Mouse (Mus musculus) hindlimb bud, embryonic 11.5 days (tissue): ENCODE data around the gene Gstm4.
"Not testable (repeated sequence)": the region's sequence is repeated elsewhere in the genome, so short reads cannot be mapped to it uniquely, and the experiment has no call there.

Experiments
- DNase-seq: peaks from one replicate; pipeline ENCODE4 v3.0.0-alpha.2; 2012; ENCODE audit warnings: low read depth, low spot score; ENCODE audit errors: extremely low spot score

Gene Gstm4

DNA sequence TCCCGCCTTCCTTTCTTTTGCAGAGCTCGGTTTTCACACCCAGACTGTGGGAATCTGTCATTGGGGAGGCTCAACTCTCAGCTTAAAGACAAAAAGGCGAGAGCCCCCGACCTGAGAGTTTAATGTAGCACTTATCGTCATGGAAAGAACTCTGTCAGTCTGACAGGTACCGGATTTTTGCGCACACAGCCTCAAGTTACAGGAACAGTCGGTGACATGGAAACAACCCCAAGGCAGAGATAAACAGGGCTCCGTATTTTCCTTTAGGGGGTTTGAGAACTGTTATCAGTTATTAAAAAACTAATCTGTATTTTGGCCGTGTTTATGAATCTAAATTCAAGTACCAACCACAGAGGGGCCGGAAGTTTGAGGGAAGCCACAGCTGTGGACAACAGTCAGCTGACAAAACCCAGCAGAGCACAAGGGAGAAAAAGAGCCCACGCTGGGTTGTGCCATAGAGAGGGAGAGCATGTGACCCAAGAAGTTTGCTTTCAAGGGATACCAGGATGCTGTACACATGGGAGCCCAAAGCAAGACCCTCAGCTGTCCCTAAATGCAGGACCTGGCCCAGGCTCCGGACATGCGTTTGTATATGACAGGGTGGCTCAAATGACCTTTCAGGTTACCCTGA is 26.4 kb downstream of the Gstm4 start:
- DNase-seq: no peak

DNA sequence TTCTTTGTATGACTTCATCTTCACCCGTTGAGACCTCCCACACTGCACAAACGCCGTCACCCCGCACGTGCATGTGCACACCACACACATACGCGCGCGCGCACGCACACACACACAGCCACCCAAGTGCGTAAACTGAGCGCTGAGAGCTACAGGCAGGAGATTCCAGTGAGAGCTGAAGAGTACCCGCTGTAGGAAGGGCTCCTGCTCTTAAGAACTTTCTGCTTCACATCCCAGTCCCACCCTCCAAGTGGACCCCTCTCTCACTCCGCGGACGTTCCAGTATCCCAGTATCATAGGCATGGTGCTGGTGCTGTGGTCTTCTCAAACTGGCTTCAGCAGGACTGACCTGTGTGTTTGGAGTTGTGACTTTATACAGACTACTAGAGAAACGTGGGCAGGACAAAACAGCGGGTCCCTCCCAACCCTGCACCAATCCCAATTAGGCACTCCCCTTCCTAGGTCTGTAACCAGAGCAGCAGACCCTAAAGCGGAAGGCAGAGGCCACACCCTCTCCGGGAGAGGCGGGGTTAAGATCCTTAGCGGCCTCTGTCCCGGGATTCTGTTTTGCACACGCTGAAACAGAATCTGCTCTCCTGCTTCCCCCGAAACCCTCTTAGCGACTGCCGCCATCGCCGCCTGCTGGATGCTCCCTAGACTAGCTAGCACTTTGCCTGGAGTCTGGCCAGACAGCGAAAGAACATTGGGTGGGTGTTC is 27.1 kb downstream of the Gstm4 start, which contains the start of gene Gstm1:
Gene Gstm1 (minus strand): TSS at position 501 of the 717 bp plus-strand sequence.
- peak; percentile 94 for DNase-seq

DNA sequence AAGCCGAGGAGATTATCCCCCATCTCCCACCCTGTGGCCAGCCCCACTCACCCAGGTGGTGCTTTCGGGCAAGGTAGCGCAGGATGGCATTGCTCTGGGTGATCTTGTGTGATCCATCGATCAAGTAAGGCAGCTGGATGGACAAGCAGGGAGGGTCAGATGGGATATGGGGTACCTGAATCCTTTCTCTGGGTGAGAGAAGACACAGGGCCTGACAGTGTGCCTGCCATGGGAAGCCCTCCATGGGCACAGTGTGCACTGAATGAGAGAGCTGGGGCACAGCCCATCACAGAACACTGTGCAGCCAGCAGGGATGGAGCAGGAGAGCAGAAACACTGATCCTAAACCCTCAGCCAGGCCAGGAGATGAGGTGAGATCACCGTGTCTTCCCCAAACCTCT is 28.2 kb downstream of the Gstm4 start:
- not testable (repeated sequence) for DNase-seq

DNA sequence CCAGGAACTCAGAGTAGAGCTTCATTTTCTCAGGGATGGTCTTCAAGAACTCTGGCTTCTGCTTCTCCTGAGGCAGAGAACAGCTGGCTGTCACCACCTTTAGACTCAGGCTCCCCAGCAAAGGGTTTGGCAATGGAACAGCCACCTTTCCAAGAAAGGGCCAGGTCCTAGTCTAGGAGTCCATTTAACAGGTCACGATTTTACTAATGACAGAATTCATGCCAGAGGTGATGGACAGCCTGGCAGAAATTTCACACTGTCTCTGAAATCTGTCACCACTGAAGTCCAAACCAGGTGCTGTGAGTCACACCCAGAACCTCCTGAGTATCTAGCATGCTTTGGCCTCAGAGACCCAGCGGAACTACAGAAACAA is 29.7 kb downstream of the Gstm4 start:
- no peak for DNase-seq

DNA sequence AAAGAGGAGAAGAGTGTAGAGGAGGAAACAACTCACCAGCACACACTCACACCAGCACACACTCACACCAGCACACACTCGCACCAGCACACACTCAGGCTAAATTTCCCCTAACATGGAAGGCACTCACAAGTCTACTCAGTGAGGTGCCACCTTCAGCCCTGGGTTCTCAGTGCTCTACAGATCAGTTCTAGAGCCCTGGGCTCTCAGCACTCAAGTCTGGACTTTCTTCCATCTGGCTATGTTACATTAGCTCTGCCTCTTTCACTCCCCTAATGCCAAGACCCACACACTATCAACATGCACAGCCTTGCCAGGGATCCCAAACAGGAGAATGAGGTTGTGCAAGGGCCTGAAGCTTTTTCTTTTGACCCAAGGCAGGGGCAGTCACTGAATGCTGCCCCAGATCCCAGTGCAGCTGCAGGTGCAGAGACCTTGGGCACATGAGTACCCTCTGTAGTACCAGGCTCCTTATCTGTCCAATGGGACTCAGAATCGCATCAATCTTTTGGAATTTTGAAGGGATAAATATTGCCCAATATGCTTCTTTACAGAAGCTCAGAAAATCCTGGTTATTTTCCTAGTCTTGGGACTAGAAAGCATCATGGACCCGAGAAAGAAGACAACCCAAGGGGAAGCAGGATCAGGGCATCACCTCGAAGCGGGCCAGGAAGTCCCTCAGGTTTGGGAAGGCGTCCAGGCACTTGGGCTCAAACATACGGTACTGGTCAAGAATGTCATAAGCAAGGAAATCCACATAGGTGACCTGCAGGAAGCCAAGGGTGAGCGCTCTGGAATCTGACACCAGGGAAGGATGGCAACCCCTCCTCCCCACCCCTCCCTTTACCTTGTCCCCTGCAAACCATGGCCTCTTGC is 30.4 kb downstream of the Gstm4 start:
- DNase-seq: no peak

DNA sequence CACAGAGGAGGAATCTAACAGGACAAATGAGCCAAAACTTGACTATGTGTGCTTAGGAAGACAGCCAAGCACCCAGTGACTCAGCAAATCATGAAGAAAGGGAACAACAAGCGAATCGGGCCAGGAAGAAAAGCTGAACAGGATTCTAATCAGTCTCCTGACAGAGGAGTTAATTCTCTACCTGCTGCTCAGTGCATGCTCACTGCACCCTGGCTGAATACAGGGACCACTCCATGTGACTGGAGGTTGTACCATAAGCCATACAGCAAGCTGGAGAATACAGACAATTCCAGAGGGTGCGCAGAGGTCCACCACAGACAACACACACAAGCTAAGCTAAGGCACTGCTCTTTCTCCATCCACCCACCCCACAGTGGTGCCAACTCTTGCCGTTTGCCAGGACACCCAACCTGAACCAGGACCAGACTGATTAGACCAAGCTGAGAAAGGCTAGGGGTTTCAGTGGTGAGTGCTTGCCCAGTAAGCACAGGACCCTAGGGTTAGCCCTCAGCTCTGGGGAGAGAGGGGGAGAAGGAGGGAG is 31.3 kb downstream of the Gstm4 start:
- no peak for DNase-seq

DNA sequence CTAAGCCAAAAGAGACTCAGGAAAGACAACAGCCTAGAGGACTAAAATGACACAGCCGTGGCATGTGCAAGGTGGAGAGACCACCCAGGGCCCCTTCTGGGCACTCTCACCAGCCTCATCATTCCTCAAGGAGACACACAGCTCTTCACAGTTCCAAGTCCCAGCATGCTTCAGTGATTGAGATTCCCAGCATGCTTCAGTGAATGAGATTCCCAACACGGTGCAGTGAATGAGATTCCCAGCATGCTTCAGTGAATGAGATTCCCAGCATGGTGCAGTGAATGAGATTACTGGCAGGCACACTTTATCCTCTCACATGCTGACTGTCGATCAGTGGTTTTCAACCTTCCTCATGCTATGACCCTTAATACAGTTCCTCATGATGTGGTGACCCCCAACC is 33.1 kb downstream of the Gstm4 start:
- no peak for DNase-seq

DNA sequence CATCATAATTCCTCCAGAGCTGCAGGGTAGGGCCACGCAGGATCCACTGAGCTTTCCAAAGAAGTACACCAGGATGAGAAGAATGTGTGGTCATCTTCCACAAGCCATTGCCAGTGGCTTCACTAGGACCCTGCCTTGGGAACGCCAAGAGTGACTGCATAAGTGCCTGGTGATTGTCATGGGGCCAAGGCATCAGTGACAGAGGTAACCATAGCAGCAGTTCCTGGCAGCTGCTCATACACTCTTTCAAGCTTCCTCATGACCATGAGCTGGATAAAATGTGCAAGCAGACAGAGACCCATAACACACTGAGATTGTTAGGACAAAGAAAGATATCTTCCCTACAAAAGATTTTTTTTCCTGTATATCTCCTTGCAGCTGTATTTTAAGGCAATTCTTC is 34.4 kb downstream of the Gstm4 start:
- DNase-seq: no peak

DNA sequence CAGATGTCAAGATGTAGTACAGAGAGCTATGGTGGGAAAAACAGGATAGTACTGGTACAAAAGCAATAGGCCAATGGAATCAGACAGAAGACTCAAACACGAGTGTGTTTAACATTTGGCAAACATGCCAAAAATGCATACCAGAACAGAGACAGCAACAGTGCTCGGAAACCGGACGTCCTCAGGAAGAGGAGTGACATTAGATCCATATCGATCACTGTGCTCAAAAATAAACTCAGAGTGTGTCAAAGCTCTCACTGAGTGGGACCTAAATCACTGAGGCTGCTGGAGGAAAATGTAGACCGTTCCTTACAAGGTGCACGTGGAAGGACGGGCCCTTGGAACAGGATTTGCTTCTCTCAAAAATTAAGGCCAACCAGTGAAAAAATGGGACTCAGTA is 42.7 kb downstream of the Gstm4 start:
- DNase-seq: no peak

DNA sequence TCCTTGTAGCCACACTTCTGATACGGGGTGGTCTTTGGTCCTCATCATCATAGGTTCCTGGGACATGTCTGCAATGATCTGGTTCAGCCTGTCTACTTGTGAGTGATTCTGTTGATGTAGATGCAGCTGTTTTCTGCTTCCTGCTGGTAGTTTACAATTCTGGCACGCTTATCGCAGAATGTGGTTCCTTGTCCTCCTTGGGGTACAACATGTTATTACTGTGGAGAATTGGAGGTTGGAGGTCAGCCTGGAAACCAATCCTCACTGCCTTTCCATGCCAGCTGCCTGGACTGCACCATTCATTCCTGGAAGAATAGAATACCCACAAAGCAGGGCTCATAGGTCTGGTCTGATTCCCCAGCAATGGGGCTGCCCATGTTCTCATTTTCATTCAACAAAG is 45.2 kb downstream of the Gstm4 start:
- DNase-seq: no peak

DNA sequence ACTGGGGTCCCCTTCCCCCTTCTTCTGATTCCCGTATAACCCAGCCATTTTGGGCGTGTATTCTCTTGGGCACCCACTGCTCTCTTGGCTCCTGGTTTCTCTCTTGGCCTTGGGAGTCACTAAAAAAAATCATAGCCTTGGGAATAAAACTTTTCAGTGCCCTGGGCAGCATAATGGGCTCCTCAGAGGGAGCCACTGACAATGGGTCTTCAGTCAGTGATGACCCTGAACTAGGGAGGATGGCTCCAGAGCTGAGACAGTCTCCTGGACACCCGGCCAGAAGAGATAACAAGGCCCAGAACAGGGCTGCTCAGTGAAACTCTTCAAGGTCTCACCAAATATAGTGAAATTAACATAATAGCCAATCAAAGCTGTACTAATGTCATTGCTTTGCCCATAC is 46.1 kb downstream of the Gstm4 start:
- DNase-seq: no peak

DNA sequence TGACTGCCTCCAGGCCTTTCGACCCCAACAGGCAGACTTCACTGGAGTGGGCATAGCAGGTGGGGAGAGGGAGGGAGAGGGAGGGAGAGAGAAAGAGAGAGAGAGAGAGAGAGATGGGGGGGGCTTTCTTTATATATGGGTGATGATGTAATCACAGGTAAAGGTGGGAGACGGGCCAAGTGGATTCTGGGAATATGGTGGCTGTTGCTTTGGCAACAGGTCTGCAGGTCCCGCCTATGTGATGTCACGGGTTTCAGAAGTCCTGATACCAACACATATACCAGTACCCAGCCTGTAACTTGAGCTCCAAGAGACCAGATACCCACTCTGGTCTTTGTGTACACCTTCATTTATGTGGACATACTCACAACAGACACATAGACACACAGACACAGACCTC is 48.1 kb downstream of the Gstm4 start:
- DNase-seq: no peak

DNA sequence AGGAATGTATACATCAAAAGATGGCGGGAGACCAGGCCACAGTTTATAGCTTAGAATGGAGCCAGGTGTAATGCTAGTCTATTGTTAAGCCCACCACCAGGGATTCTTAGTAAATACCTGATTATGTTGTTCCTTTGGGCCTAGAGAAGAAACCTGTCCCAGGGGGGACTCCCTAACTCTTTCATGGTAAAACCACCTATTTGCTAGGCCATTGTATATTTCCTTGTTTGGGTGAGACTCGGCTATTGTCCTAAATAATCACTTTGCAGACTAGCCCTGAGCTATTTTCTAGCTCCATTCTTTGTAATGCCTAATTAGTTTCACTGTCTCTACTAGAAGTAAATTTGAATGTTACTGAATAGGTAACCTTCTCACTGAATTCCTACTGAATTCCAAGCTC is 48.7 kb downstream of the Gstm4 start:
- DNase-seq: not testable (repeated sequence)
